ENCODE assay signal across 28 mouse cellular contexts in the genomic region with DNA sequence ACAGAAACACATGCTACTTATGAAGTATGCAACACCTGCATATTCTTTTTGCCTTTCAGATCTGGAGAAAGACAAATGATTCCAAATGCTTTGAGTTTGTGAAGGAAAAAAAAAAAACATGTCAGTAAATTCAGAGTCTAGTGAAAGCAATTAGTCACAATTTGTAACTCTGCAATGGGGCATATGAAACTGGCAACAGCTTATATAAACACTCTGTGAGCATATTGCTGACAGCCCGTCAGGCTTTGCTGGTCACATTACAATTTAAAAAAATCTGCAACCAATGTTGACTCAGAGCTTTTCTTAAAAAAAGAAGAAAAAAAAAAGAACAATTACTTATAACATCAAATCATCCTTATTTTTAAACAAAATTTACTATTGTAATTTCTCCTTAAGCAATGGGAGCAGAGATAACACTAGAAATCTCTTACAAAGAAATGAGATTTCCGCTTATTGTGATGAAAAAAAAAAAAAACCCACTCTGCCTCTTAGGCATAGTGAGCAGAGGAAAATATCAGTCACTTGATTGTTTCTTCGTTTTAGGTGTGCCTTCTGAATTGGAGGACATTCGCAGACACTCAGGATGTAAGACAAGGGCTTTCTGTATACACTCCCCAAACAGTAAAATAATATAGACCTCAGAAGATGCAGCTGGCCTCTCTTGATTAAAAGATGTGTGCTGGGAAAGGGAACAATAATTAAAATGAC.
DNase-seq lines count a peak whose midpoint lies in the region; ATAC-seq and TF ChIP-seq lines count a peak whose summit lies in the region.
"Had no signal": no experiment of that assay in that cellular context is flagged by ENCODE, and none has a peak within 500 bp of the region (broad histone marks: within the 10 kb centered on the region; RNA-seq: fewer than 3 reads in every experiment).

No protein-coding gene starts in this region.

- H3K4me3 ChIP-seq in forebrain, postnatal 0 days (ENCODE audit: low read depth, low read length) = no peak overlapping the region
- no peak overlapping the region for H3K4me3 ChIP-seq in forebrain, embryonic 12.5 days (replicated peaks)
- no peak overlapping the region for H3K4me3 ChIP-seq in CH12.LX (replicated peaks in 1 of 3; ENCODE audit: low read depth in 2 of 3, low read length in 2 of 3, poor library complexity in 1 of 3)
- H3K4me3 ChIP-seq: embryonic facial prominence, embryonic 12.5 days; embryonic facial prominence, embryonic 15.5 days; forebrain, embryonic 15.5 days; heart, embryonic 12.5 days; heart, embryonic 15.5 days; hindbrain, embryonic 10.5 days; hindbrain, embryonic 13.5 days; intestine, embryonic 15.5 days had no signal

- whole genome bisulfite sequencing in forebrain, postnatal 0 days = 67% methylated on average over 4 of the region's 4 CpGs
- WGBS in forebrain, embryonic 12.5 days = 78% methylated on average over 4 of the region's 4 CpGs

- H3K36me3 ChIP-seq in forebrain, postnatal 0 days (ENCODE audit: insufficient read depth) = no peaks in the 10 kb centered on the region
- no peaks in the 10 kb centered on the region for H3K36me3 ChIP-seq in forebrain, embryonic 12.5 days (replicated peaks)
- H3K36me3 ChIP-seq in CH12.LX (replicated peaks in 1 of 2; ENCODE audit: control insufficient read depth in 1 of 2, insufficient read depth in 1 of 2, low read length in 1 of 2) = no peaks in the 10 kb centered on the region
- H3K36me3 ChIP-seq: embryonic facial prominence, embryonic 12.5 days; embryonic facial prominence, embryonic 15.5 days; forebrain, embryonic 15.5 days; G1E; heart, embryonic 12.5 days; heart, embryonic 15.5 days; hindbrain, embryonic 10.5 days; hindbrain, embryonic 13.5 days; intestine, embryonic 15.5 days had no signal

- no peaks in the 10 kb centered on the region for H3K4me1 ChIP-seq in forebrain, postnatal 0 days (ENCODE audit: insufficient read depth)
- no peaks in the 10 kb centered on the region for H3K4me1 ChIP-seq in forebrain, embryonic 12.5 days
- H3K4me1 ChIP-seq in CH12.LX (ENCODE audit: control insufficient read depth in 1 of 2, insufficient read depth in 2 of 2) = peaks cover 0 to 5% of the 10 kb centered on the region in 2 experiments; a peak in 1 of 4 replicates
- H3K4me1 ChIP-seq: embryonic facial prominence, embryonic 12.5 days; embryonic facial prominence, embryonic 15.5 days; forebrain, embryonic 15.5 days; heart, embryonic 12.5 days; heart, embryonic 15.5 days; hindbrain, embryonic 10.5 days; hindbrain, embryonic 13.5 days; intestine, embryonic 15.5 days had no signal

- intact Hi-C loops in left cerebral cortex, postnatal 4 days (cut with DNase I) = no loop called here

- no peak overlapping the region for H3K9ac ChIP-seq in forebrain, postnatal 0 days
- H3K9ac ChIP-seq in forebrain, embryonic 12.5 days = no peak overlapping the region
- H3K9ac ChIP-seq in CH12.LX (ENCODE audit: insufficient read depth, low read depth) = no peak overlapping the region
- H3K9ac ChIP-seq: embryonic facial prominence, embryonic 12.5 days; embryonic facial prominence, embryonic 15.5 days; forebrain, embryonic 15.5 days; heart, embryonic 12.5 days; heart, embryonic 15.5 days; hindbrain, embryonic 13.5 days; intestine, embryonic 15.5 days had no signal

- H3K9me3 ChIP-seq in forebrain, postnatal 0 days (ENCODE audit: low read length) = no peaks in the 10 kb centered on the region
- H3K9me3 ChIP-seq in forebrain, embryonic 12.5 days = no peaks in the 10 kb centered on the region
- no peaks in the 10 kb centered on the region for H3K9me3 ChIP-seq in CH12.LX (replicated peaks; ENCODE audit: low read length)
- H3K9me3 ChIP-seq: embryonic facial prominence, embryonic 12.5 days; embryonic facial prominence, embryonic 15.5 days; forebrain, embryonic 15.5 days; G1E; heart, embryonic 12.5 days; heart, embryonic 15.5 days; hindbrain, embryonic 10.5 days; hindbrain, embryonic 13.5 days; intestine, embryonic 15.5 days had no signal

- no peak for TF ChIP-seq CTCF in forebrain, postnatal 0 days (IDR thresholded peaks at IDR 0.05; ENCODE audit: low read depth)
- no peak for TF ChIP-seq CTCF in CH12.LX (conservative IDR thresholded peaks at IDR 0.05 in 1 of 2, IDR thresholded peaks at IDR 0.05 in 1 of 2; ENCODE audit: low read depth in 2 of 2, low read length in 2 of 2)

- no peak for TF ChIP-seq RAD21 in CH12.LX (IDR thresholded peaks at IDR 0.05; ENCODE audit: low read depth, low read length)

- H3K27ac ChIP-seq in forebrain, postnatal 0 days (ENCODE audit: low read depth, low read length) = no peak overlapping the region
- H3K27ac ChIP-seq in forebrain, embryonic 12.5 days = no peak overlapping the region
- H3K27ac ChIP-seq in CH12.LX (ENCODE audit: insufficient read depth, low read depth) = no peak overlapping the region
- H3K27ac ChIP-seq: embryonic facial prominence, embryonic 12.5 days; embryonic facial prominence, embryonic 15.5 days; forebrain, embryonic 15.5 days; heart, embryonic 15.5 days; hindbrain, embryonic 10.5 days; hindbrain, embryonic 13.5 days; intestine, embryonic 15.5 days had no signal

- in situ Hi-C loops in CH12.LX (cut with MboI; ENCODE audit: low pct_ligation_motif_present, low pct_unique_long_range_greater_than_20kb, low sequenced_read_pairs) = no loop called here

- ATAC-seq in forebrain, postnatal 0 days = peak; percentile 69
- ATAC-seq in forebrain, embryonic 12.5 days (ENCODE audit: low FRiP score) = no peak
- ATAC-seq: forebrain, embryonic 15.5 days; hindbrain, embryonic 16.5 days; intestine, embryonic 15.5 days; Patski had no signal

- H3K27me3 ChIP-seq in forebrain, postnatal 0 days (ENCODE audit: insufficient read depth, low read length) = no peaks in the 10 kb centered on the region
- H3K27me3 ChIP-seq in forebrain, embryonic 12.5 days = no peaks in the 10 kb centered on the region
- H3K27me3 ChIP-seq in CH12.LX (replicated peaks) = no peaks in the 10 kb centered on the region
- H3K27me3 ChIP-seq: embryonic facial prominence, embryonic 12.5 days; embryonic facial prominence, embryonic 15.5 days; forebrain, embryonic 15.5 days; heart, embryonic 12.5 days; heart, embryonic 15.5 days; hindbrain, embryonic 13.5 days; intestine, embryonic 15.5 days; Patski had no signal

- DNase-seq in forebrain, postnatal 0 days = peak; percentile 24
- peak; percentile 6 for DNase-seq in lung, postnatal 36 days
- DNase-seq in lung, postnatal 4 days = no peak
- no peak for DNase-seq in CH12.LX (ENCODE audit: extremely low read depth)
- peak; percentile 17 for DNase-seq in brain, adult 2 months (ENCODE audit: low read depth, low spot score)
- no peak for DNase-seq in left cerebral cortex, postnatal 4 days
- DNase-seq in cerebellum, postnatal 25 days = no peak
- DNase-seq: adrenal gland, adult 2 months; adrenal gland, postnatal 14 days; cerebellum, adult 18-20 months; cerebellum, adult 9-10 months; cerebellum, postnatal 14 days; gastrocnemius, postnatal 25 days; heart, adult 18-20 months; heart, postnatal 10 days; heart, postnatal 36 days had no signal

- no peak for TF ChIP-seq POLR2A in CH12.LX (IDR thresholded peaks at IDR 0.05; ENCODE audit: low read depth, low read length)

- no peak overlapping the region for H3K4me2 ChIP-seq in forebrain, postnatal 0 days (ENCODE audit: low read depth)
- no peak overlapping the region for H3K4me2 ChIP-seq in forebrain, embryonic 12.5 days
- H3K4me2 ChIP-seq in CH12.LX (ENCODE audit: insufficient read depth, low read depth, poor library complexity, severe bottlenecking) = no peak overlapping the region
- H3K4me2 ChIP-seq: embryonic facial prominence, embryonic 12.5 days; embryonic facial prominence, embryonic 15.5 days; forebrain, embryonic 15.5 days; heart, embryonic 12.5 days; heart, embryonic 15.5 days; hindbrain, embryonic 13.5 days; intestine, embryonic 15.5 days had no signal

- no peak for TF ChIP-seq EP300 in CH12.LX (IDR thresholded peaks at IDR 0.05; ENCODE audit: low read length)

- no peaks in the 10 kb centered on the region for H3K79me2 ChIP-seq in CH12.LX (replicated peaks; ENCODE audit: control insufficient read depth, extremely low read depth, insufficient read depth, poor library complexity, severe bottlenecking)

- dilution Hi-C loops in CH12.LX (cut with MboI; ENCODE audit: extremely low pct_ligation_motif_present, extremely low pct_unique_long_range_greater_than_20kb, low sequenced_read_pairs) = no loop called here

TF ChIP-seq in CH12.LX, 34 proteins besides CTCF, POLR2A, EP300 and RAD21:
- no peak for TF ChIP-seq TBP (conservative IDR thresholded peaks at IDR 0.05; ENCODE audit: low read depth, low read length)
- TF ChIP-seq ZNF384 (IDR thresholded peaks at IDR 0.05; ENCODE audit: low read depth, low read length) = peak; percentile 75
- no peak for TF ChIP-seq ETS1 (conservative IDR thresholded peaks at IDR 0.05; ENCODE audit: low read depth, low read length)
- no peak for TF ChIP-seq ELF1 (IDR thresholded peaks at IDR 0.05; ENCODE audit: low read depth, low read length)
TF ChIP-seq in CH12.LX: peak in this region for 1.

Comparison
In these comparisons a context has a peak if more than half of its experiments do, and no peak if none do; other contexts are left out.
1. DNase-seq: peak in forebrain, postnatal 0 days (single experiment), lung, postnatal 36 days (single experiment) and brain, adult 2 months (single experiment); none in lung, postnatal 4 days (0 of 2), CH12.LX (single experiment), left cerebral cortex, postnatal 4 days (single experiment) and cerebellum, postnatal 25 days (0 of 2).